Mouse (Mus musculus) lung, postnatal 0 days (tissue): ENCODE data around the gene Pigx.

Experiments
- CTCF ChIP-seq: IDR thresholded peaks from 2 replicates; pipeline ENCODE4 v1.5.1; 2016; ENCODE audit warnings: antibody characterized with exemption, mild to moderate bottlenecking
- EP300 ChIP-seq: IDR thresholded peaks from 2 replicates; pipeline ENCODE4 v1.6.1; 2016; ENCODE audit warnings: antibody characterized with exemption, mild to moderate bottlenecking, control low read depth

DNA sequence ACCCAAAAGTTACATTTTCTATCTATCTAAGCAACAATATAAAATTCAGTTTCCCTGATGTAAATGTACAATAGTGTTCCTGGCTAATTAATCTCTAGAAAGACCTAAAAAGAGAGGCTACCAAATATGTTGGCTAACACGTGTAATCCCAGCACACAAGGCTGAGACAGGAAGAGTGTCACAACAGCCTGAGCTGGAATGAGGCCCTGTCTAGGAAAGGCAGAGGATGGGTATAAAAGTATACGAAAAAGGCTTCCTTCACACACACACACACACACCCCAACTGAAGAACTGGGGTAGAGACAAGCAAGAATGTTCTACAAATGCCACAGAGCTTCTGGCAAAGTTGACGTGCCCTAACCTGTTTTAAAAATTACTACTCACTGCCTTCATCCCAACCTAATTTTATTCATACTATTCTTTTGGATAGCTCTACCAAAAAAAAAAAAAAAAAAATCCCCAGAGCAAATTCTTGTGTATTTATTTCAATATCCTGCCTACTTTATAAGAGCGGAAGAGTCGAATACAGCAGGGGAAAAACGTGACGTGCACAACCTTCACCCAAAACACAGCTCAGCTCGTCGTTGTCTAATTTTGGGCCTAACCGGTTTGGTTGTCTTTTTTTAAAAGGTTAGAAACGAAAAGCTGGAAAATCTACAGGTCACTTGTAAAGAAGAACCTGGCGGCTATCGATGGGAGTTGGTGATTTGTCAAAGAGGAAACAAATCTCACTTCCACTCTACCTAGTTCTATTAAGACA lies 21.7 kb downstream of the Pigx start:
- TF ChIP-seq EP300 (no peak), CTCF (no peak)
